8 mouse cellular contexts compared by ENCODE assay signal in genomic region chr15:89123595-89123994, GRCm38 (mm10). TPM values are rescaled to one million over a fixed set of nuclear protein-coding genes. Genes with fewer than 3 reads are reported as not detected.
DNase-seq lines count a peak whose midpoint lies in the region; ATAC-seq and TF ChIP-seq lines count a peak whose summit lies in the region.

No protein-coding gene starts in this region.

- peak overlapping the region; percentile 94 for H3K27ac ChIP-seq in gastrocnemius, adult 2 months
- peak overlapping the region; percentile 69 for H3K27ac ChIP-seq in liver, embryonic 13.5 days

- WGBS in liver, embryonic 13.5 days (ENCODE audit: insufficient replicate concordance): 39% methylated on average over 11 of the region's 11 CpGs

- no peaks in the 10 kb centered on the region for H3K27me3 ChIP-seq in liver, embryonic 13.5 days

- H3K4me1 ChIP-seq in liver, embryonic 13.5 days (replicated peaks): peaks cover 64% of the 10 kb centered on the region

- H3K4me3 ChIP-seq in gastrocnemius, adult 2 months: peak overlapping the region; percentile 99
- peak overlapping the region; percentile 94 for H3K4me3 ChIP-seq in liver, embryonic 13.5 days (replicated peaks)

- intact Hi-C loops in gastrocnemius, adult 2 months (cut with DNase I): no loop called here

- H3K9ac ChIP-seq in liver, embryonic 13.5 days: peak overlapping the region; percentile 92

- no peak; the same call in 1 of the 2 replicates for TF ChIP-seq CTCF in gastrocnemius, adult 2 months (IDR thresholded peaks at IDR 0.05)

- H3K36me3 ChIP-seq in liver, embryonic 13.5 days: peaks cover 28% of the 10 kb centered on the region

- DNase-seq in gastrocnemius, adult 2 months: peak; percentile 25
- no peak for DNase-seq in gastrocnemius, adult 8-10 months (ENCODE audit: low spot score in 2 of 2)
- peak; percentile 15 for DNase-seq in 3T3-L1 (ENCODE audit: low read depth, low spot score)
- peak; percentile 76 to 83 for DNase-seq in cerebellum, postnatal 14 days
- peak; percentile 43 for DNase-seq in heart, postnatal 4 days
- peak; percentile 34 for DNase-seq in liver, embryonic 13.5 days
- peak; percentile 75 for DNase-seq in right cerebral cortex, postnatal 14 days
- DNase-seq in natural killer cell, adult 2 months (ENCODE audit: low spot score in 2 of 2): no peak

- peak overlapping the region; percentile 97 for H3K4me2 ChIP-seq in liver, embryonic 13.5 days

- no peaks in the 10 kb centered on the region for H3K9me3 ChIP-seq in liver, embryonic 13.5 days (replicated peaks)

- no peak for ATAC-seq in liver, embryonic 13.5 days (ENCODE audit: low read depth)

RNA-seq across cellular contexts. Expression of gene Tubgcp6, which starts 0.7 kb away (rescaled TPM):
- total RNA-seq in gastrocnemius, adult 2 months (2021): 1 to 10 TPM; 6.8 to 8.4 TPM
- total RNA-seq in gastrocnemius, adult 8-10 months (2022): 1 to 10 TPM; 7.4 to 7.9 (median 7.6) TPM
- 10 to 100 TPM; 15.9 to 16.1 TPM for total RNA-seq in heart, postnatal 4 days (2021)
- polyA plus RNA-seq in liver, embryonic 13.5 days (2015; fragmentation: Nextera tagmentation; extraction: Ambion mirVana): 6.5 and 6.7 TPM in 2 replicates

RNA-seq across cellular contexts. Expression of gene Hdac10, which starts 4.9 kb away (rescaled TPM):
- total RNA-seq in gastrocnemius, adult 2 months (2021): 1 to 10 TPM; 5.9 to 6.4 TPM
- 1 to 10 TPM; 5.4 to 8.2 (median 7.2) TPM for total RNA-seq in gastrocnemius, adult 8-10 months (2022)
- total RNA-seq in heart, postnatal 4 days (2021): 1 to 10 TPM; 9.0 to 9.5 TPM
- polyA plus RNA-seq in liver, embryonic 13.5 days (2015; fragmentation: Nextera tagmentation; extraction: Ambion mirVana): 10.2 TPM in 2 replicates

RNA-seq across cellular contexts. Expression of gene Mapk12, which starts 16.9 kb away (rescaled TPM):
- total RNA-seq in gastrocnemius, adult 2 months (2021): 100 to 1,000 TPM; 128 TPM
- 100 to 1,000 TPM; 123 to 153 (median 139) TPM for total RNA-seq in gastrocnemius, adult 8-10 months (2022)
- 10 to 100 TPM; 28.8 to 28.9 TPM for total RNA-seq in heart, postnatal 4 days (2021)
- 1.5 and 1.7 TPM in 2 replicates for polyA plus RNA-seq in liver, embryonic 13.5 days (2015; fragmentation: Nextera tagmentation; extraction: Ambion mirVana)

RNA-seq across cellular contexts. Expression of gene Mapk11, which starts 25.8 kb away (rescaled TPM):
- 1 to 10 TPM; 1.0 to 1.1 TPM for total RNA-seq in gastrocnemius, adult 2 months (2021)
- total RNA-seq in gastrocnemius, adult 8-10 months (2022): 1 to 10 TPM in 2 of 4 experiments, under 1 TPM in 2; 0.70 to 1.3 (median 0.97) TPM
- total RNA-seq in heart, postnatal 4 days (2021): 1 to 10 TPM; 4.1 to 5.4 TPM
- polyA plus RNA-seq in liver, embryonic 13.5 days (2015; fragmentation: Nextera tagmentation; extraction: Ambion mirVana): 0.76 and 0.78 TPM in 2 replicates

RNA-seq across cellular contexts. Expression of gene Selenoo, which starts 34.7 kb away (rescaled TPM):
- 10 to 100 TPM; 13.8 to 15.6 TPM for total RNA-seq in gastrocnemius, adult 2 months (2021)
- total RNA-seq in gastrocnemius, adult 8-10 months (2022): 10 to 100 TPM; 12.2 to 16.6 (median 12.8) TPM
- total RNA-seq in heart, postnatal 4 days (2021): 10 to 100 TPM; 10.0 to 10.2 TPM
- 6.4 and 7.1 TPM in 2 replicates for polyA plus RNA-seq in liver, embryonic 13.5 days (2015; fragmentation: Nextera tagmentation; extraction: Ambion mirVana)

Comparison
In these comparisons a context has a peak if more than half of its experiments do, and no peak if none do; other contexts are left out.
1. DNase-seq: peak in gastrocnemius, adult 2 months (single experiment), 3T3-L1 (single experiment), cerebellum, postnatal 14 days (2 of 2), heart, postnatal 4 days (single experiment), liver, embryonic 13.5 days (single experiment) and right cerebral cortex, postnatal 14 days (single experiment); none in gastrocnemius, adult 8-10 months (0 of 2) and natural killer cell, adult 2 months (0 of 2).
2. RNA of gene Mapk12, which starts 16.9 kb away (total RNA-seq): 123 to 153 TPM in gastrocnemius, adult 8-10 months and 128 TPM in gastrocnemius, adult 2 months; 28.8 to 28.9 TPM in heart, postnatal 4 days; every median in the first group is over 4 times any median in the second.